Mouse (Mus musculus): ENCODE results near the gene Actl6a. TPM values are rescaled to one million over a fixed set of nuclear protein-coding genes. Genes with fewer than 3 reads are reported as not detected.

The Actl6a gene
- polyA plus RNA-seq, 1 experiment from 2014 or later: 105 TPM

DNA sequence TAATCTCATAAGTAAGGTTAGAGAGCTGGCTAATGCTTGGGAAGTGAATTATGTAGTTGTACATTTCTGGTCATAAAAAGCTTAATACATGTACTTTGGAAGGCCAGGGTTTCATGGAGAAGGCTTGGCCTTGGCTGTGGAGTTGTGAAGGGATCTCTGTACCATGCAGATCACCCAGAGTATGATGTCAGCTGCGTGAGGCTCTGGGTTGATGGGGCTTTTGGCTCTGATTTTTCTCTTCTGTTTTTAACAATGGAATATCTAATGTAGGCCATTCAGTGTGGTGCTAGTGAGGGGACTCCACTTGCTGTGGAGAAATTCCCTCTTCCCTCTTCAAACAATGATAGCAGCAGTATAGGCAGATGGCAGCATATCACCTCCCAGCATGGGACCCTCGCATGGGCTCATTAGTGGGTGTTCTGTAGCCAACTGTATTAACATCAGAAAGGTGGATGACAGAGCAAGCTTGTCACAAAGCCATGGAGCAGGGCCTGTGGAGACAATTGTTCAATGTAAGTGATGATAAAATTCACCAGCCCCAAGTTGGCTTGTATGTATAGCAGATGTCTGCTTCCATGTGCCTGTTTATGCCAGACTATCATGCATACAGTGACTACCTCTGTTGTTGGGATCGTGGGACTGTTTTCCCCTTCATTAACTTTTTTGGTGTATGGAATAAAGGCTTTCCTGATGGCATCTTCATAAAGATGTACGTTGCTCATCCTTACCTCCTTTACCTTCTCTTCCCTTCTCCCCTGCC is 43.9 kb downstream of the Actl6a start:
- H3K4me3 ChIP-seq: no peak overlapping the region
- H3K36me3 ChIP-seq: peaks cover 89% of the 10 kb centered on the region
- no peaks in the 10 kb centered on the region for H3K27me3 ChIP-seq (replicated peaks)
- H3K9me3 ChIP-seq (replicated peaks): 0 out of 2 replicates have a peak, but pooled peaks cover 4% of the 10 kb centered on the region
- no peak for ATAC-seq (ENCODE audit: insufficient number of reproducible peaks, low FRiP score)
- H3K4me2 ChIP-seq: no peak overlapping the region
- H3K9ac ChIP-seq: no peak overlapping the region
- no peak overlapping the region for H3K27ac ChIP-seq (ENCODE audit: poor library complexity, severe bottlenecking)
- H3K4me1 ChIP-seq (replicated peaks): 0 out of 2 replicates have a peak, but pooled peaks cover 3% of the 10 kb centered on the region
- WGBS: 90% methylated on average over 4 of the region's 4 CpGs

DNA sequence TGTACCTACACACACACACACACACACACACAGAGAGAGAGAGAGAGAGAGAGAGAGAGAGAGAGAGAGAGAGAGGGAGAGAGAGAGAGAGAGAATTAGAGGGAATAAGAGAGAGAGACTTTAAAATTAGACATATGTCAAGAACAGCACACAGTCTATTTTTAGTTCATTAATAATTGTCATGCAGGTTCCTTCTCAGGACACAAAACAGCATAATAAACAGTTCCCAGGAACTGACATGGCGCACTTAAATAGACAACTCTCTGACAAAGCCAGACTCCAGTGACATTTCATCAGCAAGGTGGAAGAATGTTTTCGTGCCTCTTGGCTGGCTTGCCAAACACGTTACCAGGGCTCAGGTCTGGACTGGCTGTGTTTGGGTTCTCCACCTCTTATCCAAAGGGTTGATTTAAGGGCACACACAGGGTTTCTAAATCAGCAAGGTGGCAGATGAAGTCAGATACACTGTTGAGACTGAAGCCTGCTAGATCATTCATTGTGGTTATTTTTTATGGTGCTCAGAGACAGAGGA is 48.4 kb downstream of the Actl6a start:
- H3K27me3 ChIP-seq (replicated peaks): no peaks in the 10 kb centered on the region
- no peak overlapping the region for H3K4me3 ChIP-seq
- 0 out of 2 replicates have a peak, but pooled peaks cover 3% of the 10 kb centered on the region for H3K4me1 ChIP-seq (replicated peaks)
- peak overlapping the region; percentile 18; the same call in 1 of the 2 replicates for H3K27ac ChIP-seq (ENCODE audit: poor library complexity, severe bottlenecking)
- ATAC-seq (ENCODE audit: insufficient number of reproducible peaks, low FRiP score): no peak
- 78% methylated on average over 3 of the region's 3 CpGs for WGBS
- H3K4me2 ChIP-seq: no peak overlapping the region
- no peaks in the 10 kb centered on the region for H3K9me3 ChIP-seq (replicated peaks)
- H3K9ac ChIP-seq: no peak overlapping the region
- peaks cover 60% of the 10 kb centered on the region for H3K36me3 ChIP-seq

DNA sequence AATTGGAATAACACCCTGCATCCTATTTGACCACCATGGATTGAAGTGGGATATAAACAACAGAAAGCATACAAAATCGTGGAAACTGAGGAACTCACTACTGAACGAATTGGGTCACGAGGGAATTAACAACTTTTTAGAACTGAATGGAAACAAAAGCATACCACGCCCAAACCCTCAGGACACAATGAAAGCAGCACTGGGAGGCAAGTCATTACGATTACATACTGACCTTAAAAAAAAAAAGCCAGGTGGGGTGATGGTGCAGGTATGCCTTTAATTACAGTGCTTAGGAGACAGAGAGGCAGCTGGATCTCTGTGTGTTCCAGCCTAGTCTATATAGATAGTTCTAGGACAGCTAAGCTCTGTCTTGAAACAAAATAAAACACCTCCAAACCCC is 53.1 kb downstream of the Actl6a start:
- H3K27me3 ChIP-seq (replicated peaks): no peaks in the 10 kb centered on the region
- no peak overlapping the region for H3K4me2 ChIP-seq
- WGBS: 70% methylated on average over 5 of the region's 5 CpGs
- peaks cover 15% of the 10 kb centered on the region; the same call in 1 of the 2 replicates for H3K36me3 ChIP-seq
- no peaks in the 10 kb centered on the region for H3K9me3 ChIP-seq (replicated peaks)
- 0 out of 2 replicates have a peak, but pooled peaks cover 3% of the 10 kb centered on the region for H3K4me1 ChIP-seq (replicated peaks)
- no peak overlapping the region for H3K27ac ChIP-seq (ENCODE audit: poor library complexity, severe bottlenecking)
- ATAC-seq (ENCODE audit: insufficient number of reproducible peaks, low FRiP score): no peak
- H3K9ac ChIP-seq: no peak overlapping the region
- H3K4me3 ChIP-seq: no peak overlapping the region

DNA sequence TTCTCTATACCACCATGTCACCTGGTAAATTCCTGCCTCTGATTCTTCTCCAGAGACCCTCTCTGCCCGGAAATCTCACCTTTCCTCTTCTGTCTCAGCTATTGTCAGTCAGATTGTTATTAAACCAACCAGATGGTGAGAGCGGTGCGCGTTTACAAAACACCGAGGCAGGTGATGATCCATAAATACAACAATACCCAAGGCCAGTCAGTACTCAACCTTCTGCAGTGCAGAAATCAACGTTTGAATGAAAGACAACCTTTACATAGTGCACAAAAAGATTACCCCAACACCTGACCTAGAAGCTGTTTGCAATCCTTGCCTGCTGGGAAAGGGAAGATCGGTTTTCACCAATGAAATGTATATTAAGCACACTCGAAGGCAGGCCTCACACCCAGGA is 56.9 kb downstream of the Actl6a start:
- H3K9ac ChIP-seq: no peak overlapping the region
- H3K9me3 ChIP-seq (replicated peaks): no peaks in the 10 kb centered on the region
- H3K27me3 ChIP-seq (replicated peaks): no peaks in the 10 kb centered on the region
- no peak for ATAC-seq (ENCODE audit: insufficient number of reproducible peaks, low FRiP score)
- peaks cover under 1% of the 10 kb centered on the region; the same call in 1 of the 2 replicates for H3K36me3 ChIP-seq
- H3K4me1 ChIP-seq (replicated peaks): no peaks in the 10 kb centered on the region
- no peak overlapping the region for H3K4me3 ChIP-seq
- WGBS: 62% methylated on average over 8 of the region's 8 CpGs
- H3K4me2 ChIP-seq: no peak overlapping the region
- H3K27ac ChIP-seq (ENCODE audit: poor library complexity, severe bottlenecking): no peak overlapping the region

DNA sequence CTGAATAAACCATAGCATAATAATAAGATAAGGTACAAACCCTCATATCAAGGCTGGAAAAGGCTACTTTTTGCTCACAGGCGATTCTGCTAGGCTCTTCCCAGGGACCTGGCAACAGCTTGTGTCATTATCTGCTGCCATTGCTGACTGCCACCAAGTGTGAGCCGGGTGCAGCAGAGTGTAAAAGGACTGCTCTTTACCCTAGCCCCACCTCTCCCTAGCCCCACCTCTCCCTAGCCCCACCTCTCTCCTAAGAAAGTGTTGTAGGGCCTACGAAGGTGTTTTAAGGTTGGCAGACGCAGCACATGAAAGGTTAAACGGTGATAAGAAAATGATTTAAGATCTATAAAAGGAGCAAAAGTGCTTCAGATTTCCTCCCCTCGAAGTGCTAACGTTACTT is 57.8 kb downstream of the Actl6a start:
- no peak overlapping the region for H3K4me2 ChIP-seq
- no peaks in the 10 kb centered on the region for H3K36me3 ChIP-seq
- no peaks in the 10 kb centered on the region for H3K27me3 ChIP-seq (replicated peaks)
- no peak overlapping the region for H3K9ac ChIP-seq
- H3K9me3 ChIP-seq (replicated peaks): no peaks in the 10 kb centered on the region
- no peak for ATAC-seq (ENCODE audit: insufficient number of reproducible peaks, low FRiP score)
- H3K27ac ChIP-seq (ENCODE audit: poor library complexity, severe bottlenecking): no peak overlapping the region
- H3K4me1 ChIP-seq (replicated peaks): no peaks in the 10 kb centered on the region
- 44% methylated on average over 7 of the region's 7 CpGs for WGBS
- H3K4me3 ChIP-seq: no peak overlapping the region

DNA sequence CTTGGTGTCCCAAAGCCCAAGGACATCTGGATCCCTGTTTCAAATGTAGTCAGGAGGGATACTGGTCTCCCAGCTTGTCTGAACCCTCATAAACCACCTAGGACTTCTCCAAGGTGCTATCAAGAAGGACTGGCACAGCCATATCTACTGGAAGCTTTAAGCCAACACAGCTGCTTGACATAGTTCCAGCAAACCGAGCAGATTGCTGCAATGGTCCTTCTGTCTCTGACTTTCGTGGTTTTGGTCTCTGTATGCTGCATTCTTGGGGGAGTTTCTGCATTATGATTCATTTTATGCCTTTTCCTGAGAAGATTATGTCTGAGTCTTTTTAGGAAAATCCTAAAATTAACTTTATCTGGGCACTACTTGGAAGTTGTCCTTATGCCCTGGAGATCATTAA is 64.7 kb downstream of the Actl6a start:
- Histone ChIP-seq H3K27ac (ENCODE audit: poor library complexity, severe bottlenecking) (no peak overlapping the region), H3K9me3 (replicated peaks) (no peaks in the 10 kb centered on the region), H3K4me1 (replicated peaks) (no peaks in the 10 kb centered on the region), H3K36me3 (no peaks in the 10 kb centered on the region), H3K9ac (no peak overlapping the region), H3K27me3 (replicated peaks) (no peaks in the 10 kb centered on the region), H3K4me3 (no peak overlapping the region), H3K4me2 (no peak overlapping the region)
- WGBS: 76% methylated on average over 2 of the region's 2 CpGs
- ATAC-seq (ENCODE audit: insufficient number of reproducible peaks, low FRiP score): no peak

Other genes starting within 250 kb of the Actl6a start
- gene Kcnmb3, start 214.1 kb upstream of the Actl6a start, polyA plus RNA-seq (2016; fragmentation: Nextera tagmentation; extraction: Ambion mirVana): not detected in 2 replicates
- gene Zfp639, start 196.0 kb upstream of the Actl6a start, polyA plus RNA-seq (2016; fragmentation: Nextera tagmentation; extraction: Ambion mirVana): 27.2 and 34.1 TPM in 2 replicates
- gene Mfn1, start 176.8 kb upstream of the Actl6a start, polyA plus RNA-seq (2016; fragmentation: Nextera tagmentation; extraction: Ambion mirVana): 71.3 and 85.5 TPM in 2 replicates
- 50.5 and 50.7 TPM in 2 replicates for gene Gnb4, start 89.7 kb upstream of the Actl6a start, polyA plus RNA-seq (2016; fragmentation: Nextera tagmentation; extraction: Ambion mirVana)
- 468 and 489 TPM in 2 replicates for gene Ndufb5, start 30.7 kb downstream of the Actl6a start, polyA plus RNA-seq (2016; fragmentation: Nextera tagmentation; extraction: Ambion mirVana)
- 31.8 TPM in 2 replicates for gene Mrpl47, start 31.3 kb downstream of the Actl6a start, polyA plus RNA-seq (2016; fragmentation: Nextera tagmentation; extraction: Ambion mirVana)
- gene Usp13, start 111.2 kb downstream of the Actl6a start, polyA plus RNA-seq (2016; fragmentation: Nextera tagmentation; extraction: Ambion mirVana): 50.4 and 51.8 TPM in 2 replicates